Mouse (Mus musculus) heart, postnatal 36 days (tissue): ENCODE measurements around the gene Armcx4. TPM values are rescaled to one million over a fixed set of nuclear protein-coding genes. Genes with fewer than 3 reads are reported as not detected.
A peak's percentile ranks its signal among the peaks of the same experiment; 100 is the strongest.
"Not testable (repeated sequence)": the region's sequence is repeated elsewhere in the genome, so short reads cannot be mapped to it uniquely, and the experiment has no call there.

ENCODE experiments used
- DNase-seq, 2 experiments: peaks; one replicate each; pipeline ENCODE4 v3.0.0; 2021 to 2022
- intact Hi-C: fragments of 180-260 bp; cut with DNase I; formaldehyde crosslinking; loops from one replicate; pipeline ENCODE4 v1.15.1; 2025
- total RNA-seq, 2 experiments: library from RNA; stranded (reverse); gene quantifications; 2 replicates each; pipeline ENCODE4 v1.2.3; 2021

Armcx4 gene
- 1 to 10 TPM; 7.6 to 8.8 TPM for total RNA-seq

GRCm38 (mm10) chrX:134686267-134686666 is at the start of gene Armcx4:
TSS of gene Armcx4 (plus strand) at chrX:134686519.
- intact Hi-C loops: loop anchor here (5.0 kb wide), 1 partner anchor 39 kb away; no protein-coding TSS in a partner anchor
- DNase-seq: peak; percentile 51 to 55

DNA sequence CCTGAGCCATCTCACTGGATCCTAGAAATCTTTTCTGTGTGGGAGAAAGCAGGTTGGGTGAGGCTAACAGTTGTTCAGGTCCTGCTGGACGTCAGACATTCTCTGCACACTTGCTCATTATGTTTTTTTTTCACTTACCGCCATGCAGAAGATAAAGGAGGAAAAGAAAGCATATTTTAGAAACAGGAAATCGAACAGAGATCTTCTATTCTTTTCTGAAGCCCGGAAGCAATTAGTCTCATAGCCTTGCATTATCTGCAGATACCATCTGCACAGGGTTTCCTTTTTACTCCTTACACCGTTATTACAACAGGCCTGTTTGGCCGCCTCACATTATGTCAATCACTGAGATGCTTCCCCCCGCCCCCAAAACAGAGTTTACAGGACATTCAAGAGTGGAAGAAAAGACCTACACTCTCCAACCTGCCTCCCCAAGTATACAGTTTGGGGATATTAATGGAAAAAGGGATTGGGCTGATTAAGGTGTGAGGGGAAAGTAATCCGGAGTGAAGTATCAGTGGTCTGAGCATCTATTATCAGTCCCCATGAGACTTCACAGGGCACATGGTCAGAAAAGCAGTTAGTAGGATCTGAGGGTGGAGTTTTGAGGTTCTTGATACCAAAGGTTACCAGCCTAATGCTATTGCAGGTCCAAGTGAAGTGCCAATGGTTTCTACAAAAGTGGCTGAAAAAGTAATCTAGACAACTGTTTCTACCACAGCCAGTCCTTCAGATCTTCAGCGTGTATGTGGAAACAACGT is 45.1 kb upstream of the Armcx4 start:
- DNase-seq: no peak
- intact Hi-C loops: no loop called here

- DNase-seq: no peak
- intact Hi-C loops: loop anchor here (5.0 kb wide), 1 partner anchor 41 kb away; the partner anchor contains the start of gene Armcx4
Measured at GRCm38 (mm10) chrX:134646338-134646737, 40.0 kb upstream of the Armcx4 start.

- no peak for DNase-seq
- intact Hi-C loops: loop anchor here (5.0 kb wide), 1 partner anchor 40 kb away; the partner anchor contains the start of gene Armcx4
Measured at GRCm38 (mm10) chrX:134647421-134647820, 38.9 kb upstream of the Armcx4 start.

DNA sequence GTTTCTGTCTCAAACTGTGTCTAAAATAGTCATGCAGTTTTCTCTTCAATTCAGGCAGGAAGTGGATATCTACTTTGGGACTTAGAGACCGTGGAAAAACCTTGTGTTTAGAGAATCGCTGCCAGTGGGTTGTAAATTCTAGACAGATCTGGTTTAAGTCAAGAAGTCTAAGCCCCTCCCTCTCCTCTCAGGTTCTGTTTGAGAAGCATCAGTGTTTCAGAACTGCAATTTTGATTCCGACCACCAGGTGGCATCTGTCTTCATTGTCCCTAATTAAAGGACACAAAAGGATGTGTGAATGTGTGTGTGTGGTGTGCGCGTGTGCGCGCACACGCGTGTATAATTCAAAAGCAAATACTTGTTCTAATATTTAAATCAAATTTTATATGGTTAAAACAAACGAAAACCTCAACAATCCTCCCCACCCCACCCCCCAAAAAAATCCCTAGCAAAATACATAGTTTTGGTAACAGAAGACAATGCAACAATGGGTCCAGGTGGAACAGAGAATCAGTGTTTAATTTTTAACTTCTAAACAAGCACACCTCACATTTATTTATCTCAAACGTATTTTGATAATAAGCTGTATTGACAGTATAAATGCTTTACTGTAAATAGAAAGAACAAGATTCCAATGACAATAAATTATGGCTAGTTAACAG is 38.2 kb upstream of the Armcx4 start:
- peak; percentile 69 to 75 for DNase-seq
- intact Hi-C loops: loop anchor here (5.0 kb wide), 1 partner anchor 39 kb away; the partner anchor contains the start of gene Armcx4

DNA sequence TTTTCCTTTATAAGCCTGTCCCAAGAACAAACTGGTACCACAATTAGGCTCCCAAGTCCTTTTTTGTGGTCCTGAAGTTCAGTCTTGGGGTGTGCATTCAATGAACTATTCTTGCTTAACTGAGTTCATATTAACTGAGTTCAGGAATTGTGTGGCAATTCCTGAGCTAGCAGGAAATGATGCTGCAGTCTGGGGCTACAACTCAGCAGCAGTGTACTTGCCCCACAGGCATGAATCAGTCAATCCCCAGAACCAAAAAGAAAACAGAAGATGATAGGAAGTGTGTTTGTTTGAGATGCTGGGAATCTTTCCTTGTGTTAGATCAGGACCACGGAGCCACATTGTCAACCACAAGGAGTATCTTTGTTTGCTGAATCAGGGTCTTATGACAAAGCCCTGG is 34.3 kb upstream of the Armcx4 start:
- intact Hi-C loops: no loop called here

GRCm38 (mm10) chrX:134661586-134661985 is 24.7 kb upstream of the Armcx4 start:
- no peak for DNase-seq
- intact Hi-C loops: no loop called here

More for the DNA sequence above, 34.3 kb upstream of the Armcx4 start:
- no peak for DNase-seq

DNA sequence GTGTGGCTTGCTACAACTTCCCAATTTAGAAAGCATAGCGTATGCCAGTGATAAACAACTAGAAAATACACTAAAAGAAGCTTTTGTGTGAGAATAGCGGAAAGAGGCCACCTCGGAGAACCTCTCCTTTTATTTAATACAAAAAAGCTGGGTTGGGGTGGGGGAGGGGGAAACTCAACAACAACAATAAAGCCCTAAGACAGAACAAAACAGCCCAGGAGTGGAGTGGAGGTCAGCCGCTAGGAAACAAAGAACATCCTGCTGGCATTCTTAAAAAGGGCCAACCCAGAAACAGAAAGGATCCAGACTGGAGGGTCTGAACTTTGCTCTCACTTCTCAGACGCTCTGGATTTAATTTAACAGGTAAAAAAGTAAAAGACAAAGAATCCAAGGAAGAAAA is 11.3 kb upstream of the Armcx4 start:
- intact Hi-C loops: no loop called here
- DNase-seq: no peak

DNA sequence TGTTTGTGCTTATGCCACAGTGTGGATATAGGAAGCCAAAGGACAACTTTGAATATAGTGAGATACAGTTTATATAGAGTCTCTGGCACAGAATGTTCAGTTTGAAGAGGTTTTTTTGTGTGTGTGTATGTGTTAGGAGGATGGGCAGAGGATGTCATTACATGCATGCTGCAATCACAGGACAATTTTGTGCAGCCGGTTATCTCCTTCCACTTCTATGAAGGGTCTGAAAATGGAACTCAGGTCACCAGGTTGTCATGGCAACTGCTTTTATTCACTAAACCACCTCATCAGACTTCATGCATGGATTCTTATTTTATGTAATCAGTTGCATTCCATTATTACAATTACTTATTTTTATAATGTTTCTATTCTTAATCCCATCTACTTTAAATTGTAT is 10.4 kb upstream of the Armcx4 start:
- DNase-seq: no peak
- intact Hi-C loops: no loop called here

GRCm38 (mm10) chrX:134684936-134685335 is 1.4 kb upstream of the Armcx4 start:
- intact Hi-C loops: loop anchor here (5.0 kb wide), 1 partner anchor 38 kb away; no protein-coding TSS in a partner anchor
- no peak for DNase-seq

- peak; percentile 9 to 29 for DNase-seq
- intact Hi-C loops: loop anchor here (1.0 to 5.0 kb wide), 2 partner anchors 33 to 39 kb away; no protein-coding TSS in a partner anchor
Measured at GRCm38 (mm10) chrX:134686739-134687171, 436 bp downstream of the Armcx4 start.

- intact Hi-C loops: loop anchor here (5.0 kb wide), 1 partner anchor 42 kb away; no protein-coding TSS in a partner anchor
- no peak for DNase-seq
Measured at GRCm38 (mm10) chrX:134689676-134690075, 3.4 kb downstream of the Armcx4 start.

DNA sequence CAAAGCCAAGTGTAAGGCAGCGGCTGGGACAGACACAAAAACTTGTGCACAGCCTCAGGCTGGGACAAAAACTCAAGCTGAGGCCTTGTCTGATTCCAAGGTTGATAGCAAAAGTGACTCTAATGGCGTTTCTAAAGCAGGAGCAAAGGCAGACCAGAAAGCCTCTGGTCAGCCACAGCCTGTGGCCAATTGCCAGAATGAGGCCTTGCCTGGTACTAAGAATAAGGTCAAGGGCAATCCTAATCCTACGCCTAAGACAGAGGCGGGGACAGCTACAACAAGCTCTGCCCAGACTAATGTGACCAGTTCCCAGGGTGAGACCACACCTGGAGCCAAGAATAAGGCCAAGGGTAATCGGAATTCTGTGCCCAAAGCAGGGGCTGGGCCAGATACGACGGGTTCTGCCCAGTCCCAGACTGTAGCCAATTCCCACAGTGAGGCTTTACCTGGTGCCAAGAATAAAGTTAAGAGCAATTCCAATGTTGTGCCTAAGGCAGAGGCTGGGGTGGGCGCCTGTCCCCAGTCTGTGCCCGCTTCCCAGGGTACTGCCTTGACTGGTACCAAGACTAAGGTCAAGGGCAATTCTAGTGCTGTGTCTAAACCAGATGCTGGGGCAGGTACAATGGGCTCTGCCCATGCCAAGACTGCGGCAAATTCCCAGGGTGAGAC is 4.7 kb downstream of the Armcx4 start:
- no peak for DNase-seq
- intact Hi-C loops: no loop called here

- DNase-seq: no peak
- intact Hi-C loops: no loop called here
Measured at GRCm38 (mm10) chrX:134691540-134691935, 5.2 kb downstream of the Armcx4 start.

DNA sequence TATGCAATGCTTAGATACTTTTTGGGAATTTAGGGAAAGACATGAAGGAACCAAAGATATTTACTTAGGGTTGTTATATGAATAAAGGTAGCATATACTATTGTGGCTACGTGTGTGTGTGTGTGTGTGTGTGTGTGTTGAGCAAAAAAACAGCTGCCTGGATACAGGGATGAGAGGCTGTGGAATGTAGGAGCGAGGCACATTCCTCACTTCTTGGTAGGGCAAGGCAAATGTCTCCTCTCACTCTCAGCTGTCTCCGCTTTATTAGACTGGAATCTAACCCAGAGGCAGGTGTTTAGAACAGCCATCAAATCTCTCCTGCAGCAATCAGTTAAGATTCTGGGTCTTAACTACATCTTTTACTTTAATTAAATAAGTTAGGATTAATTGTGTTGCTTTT is 30.5 kb downstream of the Armcx4 start:
- intact Hi-C loops: loop anchor here (1.0 to 5.0 kb wide), 2 partner anchors 68 to 105 kb away; no protein-coding TSS in a partner anchor
- no peak for DNase-seq

- DNase-seq: peak; percentile 38 to 42
- intact Hi-C loops: loop anchor here (1.0 to 5.0 kb wide), 2 partner anchors 69 to 106 kb away; no protein-coding TSS in a partner anchor
Measured at GRCm38 (mm10) chrX:134717752-134718308, 31.5 kb downstream of the Armcx4 start, which contains the start of gene Armcx1. TSS of gene Armcx1 (plus strand) at chrX:134717963.

- intact Hi-C loops: loop anchor here (5.0 kb wide), 1 partner anchor 106 kb away; no protein-coding TSS in a partner anchor
- peak; percentile 34 to 50 for DNase-seq
Measured at GRCm38 (mm10) chrX:134718524-134718923, 32.2 kb downstream of the Armcx4 start.

DNA sequence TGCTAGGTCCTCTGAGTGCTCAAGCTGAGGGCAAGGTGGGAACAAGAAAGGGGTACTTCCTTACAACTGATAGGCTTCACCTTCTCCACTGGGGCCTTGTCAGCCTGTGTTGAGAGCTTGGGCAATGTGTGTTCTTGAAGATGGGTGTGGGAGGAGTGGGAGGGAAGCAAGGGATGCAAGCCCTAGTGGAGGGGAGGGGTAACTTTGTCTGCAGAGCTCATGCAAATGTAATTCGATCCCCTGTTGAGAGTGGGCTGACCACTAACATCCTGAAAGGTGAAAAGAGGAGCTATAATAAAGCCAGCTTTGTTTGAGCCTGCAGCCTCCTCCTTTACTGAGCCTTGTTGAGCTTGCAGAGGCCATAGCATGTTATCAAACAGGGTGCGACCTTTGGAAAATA is 37.4 kb downstream of the Armcx4 start:
- DNase-seq, intact Hi-C loops: not testable (repeated sequence)

DNA sequence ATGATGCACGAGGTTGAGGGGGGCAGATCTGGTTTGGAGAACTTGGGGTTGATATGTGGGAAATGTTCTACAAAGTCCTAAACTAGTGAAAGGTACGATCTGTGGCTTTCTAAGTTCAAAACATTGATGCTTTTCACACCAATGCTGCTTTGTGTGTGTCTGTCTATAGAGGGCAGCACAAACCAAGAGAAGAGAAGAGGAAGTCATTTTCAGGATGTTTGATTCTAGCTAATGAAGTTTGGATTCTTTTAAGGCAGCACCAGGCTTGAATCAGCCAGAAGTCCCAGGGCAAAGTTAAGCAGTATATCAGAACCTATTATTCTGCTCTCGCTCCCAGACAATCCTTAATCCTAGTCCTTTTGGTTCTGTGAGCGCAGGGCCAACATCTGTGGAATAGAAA is 43.5 kb downstream of the Armcx4 start:
- peak; percentile 6 to 12 for DNase-seq
- intact Hi-C loops: loop anchor here (1.0 to 2.0 kb wide), 2 partner anchors 183 to 196 kb away; no protein-coding TSS in a partner anchor

- no peak for DNase-seq
- intact Hi-C loops: loop anchor here (5.0 kb wide), 1 partner anchor 95 kb away; no protein-coding TSS in a partner anchor
Measured at GRCm38 (mm10) chrX:134737796-134738195, 51.5 kb downstream of the Armcx4 start.
